Mouse (Mus musculus) hindbrain, embryonic 15.5 days (tissue): ENCODE measurements at regions not wholly inside any gene's neighbourhood (a gene's known extent, or its start where the extent isn't known, plus 50 kb on each side); places are given as distances from the start of the nearest gene placed in this dataset.

ENCODE experiments used
- ATAC-seq: fragments of 200-750 bp; cut with Nextera tagmentation; 2 replicates; pipeline ENCODE4 v1.8.0; 2017; ENCODE audit warnings: low read depth, moderate number of reproducible peaks, moderate TSS enrichment; ENCODE audit not compliant: low FRiP score
- H3K27ac ChIP-seq: fragments of 300-500 bp; sonication (generic); replicated peaks from 2 replicates; pipeline ENCODE4 v1.5.1; 2015; ENCODE audit warnings: mild to moderate bottlenecking, inconsistent platforms
- H3K27me3 ChIP-seq: fragments of 300-500 bp; sonication (generic); 2 replicates; pipeline ENCODE4 v1.6.1; 2015; ENCODE audit warnings: control low read depth, inconsistent platforms
- H3K36me3 ChIP-seq: fragments of 300-500 bp; sonication (generic); 2 replicates; pipeline ENCODE4 v1.6.1; 2015; ENCODE audit warnings: control low read depth, inconsistent platforms
- H3K4me1 ChIP-seq: fragments of 300-500 bp; sonication (generic); replicated peaks from 2 replicates; pipeline ENCODE4 v1.6.1; 2015; ENCODE audit warnings: control low read depth, inconsistent platforms
- H3K4me2 ChIP-seq: fragments of 300-500 bp; sonication (generic); 2 replicates; pipeline ENCODE4 v1.6.1; 2015; ENCODE audit warnings: moderate library complexity, mild to moderate bottlenecking, inconsistent platforms
- H3K4me3 ChIP-seq: fragments of 300-500 bp; sonication (generic); 2 replicates; pipeline ENCODE4 v1.5.1; 2015; ENCODE audit warnings: mild to moderate bottlenecking, inconsistent platforms
- H3K9ac ChIP-seq: fragments of 300-500 bp; sonication (generic); 2 replicates; pipeline ENCODE4 v1.6.1; 2015; ENCODE audit warnings: inconsistent platforms
- H3K9me3 ChIP-seq: fragments of 300-500 bp; sonication (generic); 2 replicates; pipeline ENCODE4 v1.6.1; 2016; ENCODE audit warnings: control low read depth, inconsistent platforms
- WGBS: fragments of 180-500 bp; shearing (Covaris S2); methylation state at CpG from one replicate; pipeline ENCODE4 v1.1.7; 2015; 5-methylcytosine and 5-hydroxymethylcytosine counted together

DNA sequence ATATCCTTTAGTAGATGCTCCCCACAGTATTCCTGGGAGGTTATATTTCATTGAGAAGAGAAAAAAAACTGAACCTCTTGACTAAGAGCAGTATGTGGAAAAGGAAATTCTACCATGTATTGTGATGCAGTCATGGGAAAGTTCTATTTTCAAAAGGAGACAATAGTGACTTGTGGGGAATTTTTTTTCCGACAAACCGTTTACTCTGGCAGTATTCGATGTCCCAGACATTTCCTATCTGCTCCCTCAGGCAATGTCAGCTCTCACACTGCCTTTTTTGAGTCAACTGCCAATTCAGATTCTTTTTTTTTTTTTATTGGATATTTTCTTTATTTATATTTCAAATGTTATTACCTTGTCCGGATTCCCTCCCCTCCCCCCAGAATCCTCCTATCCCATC, 295.5 kb downstream of the Gm4340 start:
- Histone ChIP-seq H3K27ac (no peak overlapping the region), H3K9ac (no peak overlapping the region), H3K4me1 (no peaks in the 10 kb centered on the region), H3K4me2 (no peak overlapping the region), H3K9me3 (no peaks in the 10 kb centered on the region), H3K4me3 (no peak overlapping the region), H3K36me3 (no peaks in the 10 kb centered on the region), H3K27me3 (no peaks in the 10 kb centered on the region)
- ATAC-seq: no peak
- WGBS: 72% methylated on average over 4 of the region's 4 CpGs

DNA sequence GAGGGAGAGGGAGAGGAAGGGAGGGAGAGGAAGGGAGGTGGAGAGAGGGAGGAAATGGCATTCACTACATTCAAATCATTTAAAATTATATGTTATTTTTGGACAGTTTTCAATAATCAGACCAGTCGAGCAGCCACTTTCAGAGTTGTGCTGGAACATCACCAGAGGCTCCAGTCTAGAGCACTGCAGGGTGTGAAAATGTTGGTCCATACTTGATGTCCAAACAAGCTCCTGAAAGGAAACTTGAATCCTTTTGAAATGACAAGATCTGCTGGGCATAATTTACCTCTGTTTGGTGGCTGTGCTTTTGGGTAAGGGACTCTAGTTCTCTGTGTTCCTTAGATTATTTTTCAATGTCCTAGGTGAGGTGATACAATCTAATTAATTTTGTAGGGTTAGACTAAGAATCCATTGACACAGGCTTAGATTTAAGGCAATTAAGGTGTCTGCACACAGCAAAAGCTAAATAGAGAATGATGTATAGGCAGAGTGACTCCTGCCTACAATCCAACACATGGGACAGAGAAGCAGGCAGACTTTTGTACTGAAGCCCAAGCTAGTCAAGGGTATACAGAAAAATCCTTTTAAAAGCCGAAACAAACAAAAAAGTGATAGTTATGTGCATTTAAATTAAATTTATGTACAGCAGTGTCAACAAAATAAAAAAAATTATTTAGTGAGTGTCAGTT, 297.2 kb downstream of the Gm4340 start:
- no peak overlapping the region for H3K27ac ChIP-seq
- no peaks in the 10 kb centered on the region for H3K4me1 ChIP-seq
- H3K4me3 ChIP-seq: no peak overlapping the region
- WGBS: 71% methylated on average over 2 of the region's 2 CpGs
- H3K4me2 ChIP-seq: no peak overlapping the region
- no peak for ATAC-seq
- H3K27me3 ChIP-seq: no peaks in the 10 kb centered on the region
- no peaks in the 10 kb centered on the region for H3K36me3 ChIP-seq
- no peak overlapping the region for H3K9ac ChIP-seq
- no peaks in the 10 kb centered on the region for H3K9me3 ChIP-seq
